ENCODE assay signal across 14 mouse cellular contexts in the genomic region with DNA sequence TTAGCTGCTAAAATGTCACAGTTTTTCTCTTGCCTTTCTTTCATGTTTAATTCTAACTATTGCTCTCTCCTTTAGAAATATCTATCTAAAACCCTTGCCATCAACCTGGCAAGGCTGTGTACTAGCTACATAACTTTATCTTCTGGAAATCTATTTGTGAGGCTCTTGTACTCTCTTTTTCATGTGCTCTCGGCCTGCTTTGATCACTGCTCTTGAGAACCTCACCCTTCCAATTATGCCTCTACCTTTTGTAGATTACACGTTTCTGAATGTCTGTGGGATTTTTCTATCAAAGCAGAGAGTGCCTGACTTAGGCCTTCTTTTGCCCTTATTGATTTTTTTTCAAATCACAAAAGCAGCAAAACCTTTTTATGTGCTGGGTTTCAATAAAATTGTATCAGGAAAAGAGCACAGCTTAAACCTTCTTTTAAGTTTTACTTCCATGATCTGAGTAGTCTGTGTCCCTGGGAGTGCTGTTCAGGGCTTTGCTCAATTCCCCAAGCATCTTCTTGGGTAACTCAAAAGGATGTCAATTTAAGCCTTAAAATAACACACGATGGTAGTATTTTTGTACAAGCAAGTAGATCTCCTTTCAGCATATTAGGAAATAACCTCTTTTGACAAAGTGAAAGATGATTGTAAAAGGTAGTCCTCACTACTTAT.
"Had no signal": no experiment of that assay in that cellular context is flagged by ENCODE, and none has a peak within 500 bp of the region (broad histone marks: within the 10 kb centered on the region; RNA-seq: fewer than 3 reads in every experiment).

No protein-coding gene starts in this region.

- H3K27ac ChIP-seq: liver, embryonic 12.5 days; liver, embryonic 14.5 days; midbrain, embryonic 12.5 days; neural tube, embryonic 12.5 days had no signal

- H3K4me1 ChIP-seq: liver, embryonic 12.5 days; midbrain, embryonic 12.5 days; neural tube, embryonic 12.5 days had no signal

- H3K36me3 ChIP-seq: liver, embryonic 12.5 days; midbrain, embryonic 12.5 days; neural tube, embryonic 12.5 days had no signal

- H3K9ac ChIP-seq: liver, embryonic 12.5 days; liver, embryonic 14.5 days; lung, embryonic 14.5 days; midbrain, embryonic 12.5 days; neural tube, embryonic 12.5 days had no signal

- ATAC-seq: liver, embryonic 12.5 days had no signal

- H3K4me3 ChIP-seq: liver, embryonic 12.5 days; midbrain, embryonic 12.5 days; neural tube, embryonic 12.5 days had no signal

- H3K9me3 ChIP-seq: liver, embryonic 12.5 days; midbrain, embryonic 12.5 days; neural tube, embryonic 12.5 days had no signal

- H3K4me2 ChIP-seq: liver, embryonic 12.5 days; lung, embryonic 14.5 days; midbrain, embryonic 12.5 days; neural tube, embryonic 12.5 days had no signal

- DNase-seq: lung, adult 18-20 months; lung, embryonic 14.5 days; lung, postnatal 10 days; lung, postnatal 4 days; right cerebral cortex, postnatal 25 days; right cerebral cortex, postnatal 4 days; spleen, adult 18-20 months; thymus, adult 18-20 months; thymus, postnatal 14 days; thymus, postnatal 36 days had no signal

- H3K27me3 ChIP-seq: liver, embryonic 12.5 days; midbrain, embryonic 12.5 days; neural tube, embryonic 12.5 days had no signal
